Mouse (Mus musculus) embryonic fibroblast, embryonic 13.5 days (primary cell): ENCODE measurements around the gene Iars2.

Experiments used
- CTCF ChIP-seq: IDR thresholded peaks from 2 replicates; pipeline ENCODE4 v1.5.1; 2011; ENCODE audit warnings: mild to moderate bottlenecking, control low read depth, low read length, moderate library complexity, borderline replicate concordance; ENCODE audit not compliant: insufficient read depth
- POLR2A ChIP-seq: IDR thresholded peaks from 2 replicates; pipeline ENCODE4 v1.6.1; 2011; ENCODE audit warnings: low read depth, mild to moderate bottlenecking, control low read depth, low read length, moderate library complexity

- TF ChIP-seq CTCF (no peak), POLR2A (no peak)
Observed at GRCm38 (mm10) chr1:185336535-185336934, 7.3 kb upstream of the Iars2 start.
